Mouse (Mus musculus): Measurements from ENCODE around the gene Hadh. TPM values are rescaled to one million over a fixed set of nuclear protein-coding genes. Genes with fewer than 3 reads are reported as not detected.

Hadh gene
- total RNA-seq, 2 experiments from 2014 or later: 17.8 to 19.8 TPM

- no peak overlapping the region for H3K27ac ChIP-seq
- H3K4me3 ChIP-seq: no peak overlapping the region
- no peak for DNase-seq (ENCODE audit: extremely low spot score in 1 of 2, low spot score in 2 of 2)
- TF ChIP-seq CTCF (IDR thresholded peaks at IDR 0.05): peak; percentile 91
- intact Hi-C loops (cut with DNase I): no loop called here
Measured at GRCm38 (mm10) chr3:131299908-131300307, 28.0 kb upstream of the Hadh start.

GRCm38 (mm10) chr3:131299078-131299477 is 27.2 kb upstream of the Hadh start:
- no peak for DNase-seq (ENCODE audit: extremely low spot score in 1 of 2, low spot score in 2 of 2)
- Histone ChIP-seq H3K27ac (no peak overlapping the region), H3K4me3 (no peak overlapping the region)
- intact Hi-C loops (cut with DNase I): no loop called here
- no peak for TF ChIP-seq CTCF (IDR thresholded peaks at IDR 0.05)

- H3K4me3 ChIP-seq: no peak overlapping the region
- H3K27ac ChIP-seq: no peak overlapping the region
- no peak for DNase-seq (ENCODE audit: extremely low spot score in 1 of 2, low spot score in 2 of 2)
- intact Hi-C loops (cut with DNase I): no loop called here
- no peak for TF ChIP-seq CTCF (IDR thresholded peaks at IDR 0.05)
Measured at GRCm38 (mm10) chr3:131296893-131297292, 25.0 kb upstream of the Hadh start.

GRCm38 (mm10) chr3:131295513-131296200 is 23.8 kb upstream of the Hadh start:
- H3K4me3 ChIP-seq: no peak overlapping the region
- intact Hi-C loops (cut with DNase I): no loop called here
- DNase-seq (ENCODE audit: extremely low spot score in 1 of 2, low spot score in 2 of 2): no peak
- H3K27ac ChIP-seq: no peak overlapping the region
- TF ChIP-seq CTCF (IDR thresholded peaks at IDR 0.05): no peak

GRCm38 (mm10) chr3:131294503-131294902 is 22.6 kb upstream of the Hadh start:
- H3K4me3 ChIP-seq: no peak overlapping the region
- no peak overlapping the region for H3K27ac ChIP-seq
- peak; percentile 11 for TF ChIP-seq CTCF (IDR thresholded peaks at IDR 0.05)
- intact Hi-C loops (cut with DNase I): no loop called here
- no peak for DNase-seq (ENCODE audit: extremely low spot score in 1 of 2, low spot score in 2 of 2)

- no peak for TF ChIP-seq CTCF (IDR thresholded peaks at IDR 0.05)
- H3K27ac ChIP-seq: no peak overlapping the region
- no peak for DNase-seq (ENCODE audit: extremely low spot score in 1 of 2, low spot score in 2 of 2)
- intact Hi-C loops (cut with DNase I): no loop called here
- H3K4me3 ChIP-seq: no peak overlapping the region
Measured at GRCm38 (mm10) chr3:131292959-131293358, 21.1 kb upstream of the Hadh start.

- DNase-seq (ENCODE audit: extremely low spot score in 1 of 2, low spot score in 2 of 2): no peak
- H3K27ac ChIP-seq: no peak overlapping the region
- intact Hi-C loops (cut with DNase I): no loop called here
- no peak overlapping the region for H3K4me3 ChIP-seq
- TF ChIP-seq CTCF (IDR thresholded peaks at IDR 0.05): no peak
Measured at GRCm38 (mm10) chr3:131292349-131292748, 20.4 kb upstream of the Hadh start.

GRCm38 (mm10) chr3:131291890-131292289 is 20.0 kb upstream of the Hadh start:
- Histone ChIP-seq H3K27ac (no peak overlapping the region), H3K4me3 (no peak overlapping the region)
- DNase-seq (ENCODE audit: extremely low spot score in 1 of 2, low spot score in 2 of 2): no peak
- TF ChIP-seq CTCF (IDR thresholded peaks at IDR 0.05): no peak
- intact Hi-C loops (cut with DNase I): no loop called here

- H3K4me3 ChIP-seq: no peak overlapping the region
- intact Hi-C loops (cut with DNase I): no loop called here
- no peak for DNase-seq (ENCODE audit: extremely low spot score in 1 of 2, low spot score in 2 of 2)
- TF ChIP-seq CTCF (IDR thresholded peaks at IDR 0.05): no peak
- H3K27ac ChIP-seq: no peak overlapping the region
Measured at GRCm38 (mm10) chr3:131274151-131274550, 2.2 kb upstream of the Hadh start.

- no peak for TF ChIP-seq CTCF (IDR thresholded peaks at IDR 0.05)
- DNase-seq (ENCODE audit: extremely low spot score in 1 of 2, low spot score in 2 of 2): no peak
- intact Hi-C loops (cut with DNase I): no loop called here
- H3K4me3 ChIP-seq: peak overlapping the region; percentile 74
- H3K27ac ChIP-seq: peak overlapping the region; percentile 53
Measured at GRCm38 (mm10) chr3:131272374-131273100, 636 bp upstream of the Hadh start.

- intact Hi-C loops (cut with DNase I): no loop called here
- Histone ChIP-seq H3K4me3 (peak overlapping the region; percentile 74), H3K27ac (peak overlapping the region; percentile 85; the same call in 1 of the 2 replicates)
- DNase-seq (ENCODE audit: extremely low spot score in 1 of 2, low spot score in 2 of 2): no peak
- peak; percentile 22 for TF ChIP-seq CTCF (IDR thresholded peaks at IDR 0.05)
Measured at GRCm38 (mm10) chr3:131271157-131271556, 744 bp downstream of the Hadh start.

- Histone ChIP-seq H3K4me3 (no peak overlapping the region), H3K27ac (no peak overlapping the region)
- intact Hi-C loops (cut with DNase I): no loop called here
- DNase-seq (ENCODE audit: extremely low spot score in 1 of 2, low spot score in 2 of 2): no peak
- no peak for TF ChIP-seq CTCF (IDR thresholded peaks at IDR 0.05)
Measured at GRCm38 (mm10) chr3:131270381-131270780, 1.5 kb downstream of the Hadh start.

All from left cerebral cortex, adult 2 months (tissue).